Mouse (Mus musculus) embryonic facial prominence, embryonic 10.5 days (tissue): ENCODE measurements around the gene 2310009B15Rik. TPM values are rescaled to one million over a fixed set of nuclear protein-coding genes. Genes with fewer than 3 reads are reported as not detected.

ENCODE experiments used
- polyA plus RNA-seq: library from polyadenylated mRNA; unstranded; fragments of >200 nt; fragmentation: Nextera tagmentation; extraction: Ambion mirVana; gene quantifications from 2 replicates; pipeline ENCODE4 v1.2.1, GENCODE M21; 2016

2310009B15Rik gene
- polyA plus RNA-seq, 1 experiment from 2014 or later: 35.6 TPM

Other genes starting within 250 kb of the 2310009B15Rik start
- gene Nek7, start 236.7 kb downstream of the 2310009B15Rik start, polyA plus RNA-seq: 23.1 and 23.9 TPM in 2 replicates
- 1.4 and 2.1 TPM in 2 replicates for gene Lhx9, start 8.3 kb downstream of the 2310009B15Rik start, polyA plus RNA-seq
- 6.3 and 6.7 TPM in 2 replicates for gene Dennd1b, start 106.6 kb upstream of the 2310009B15Rik start, polyA plus RNA-seq